Mouse (Mus musculus): ENCODE results near the gene Mtrf1l.

The Mtrf1l gene

GRCm38 (mm10) chr10:5804691-5805156 lies 19.0 kb downstream of the Mtrf1l start:
- peak; percentile 24 to 33 for DNase-seq

- DNase-seq = no peak
Measured at GRCm38 (mm10) chr10:5803739-5804138, 20.0 kb downstream of the Mtrf1l start.

GRCm38 (mm10) chr10:5802866-5803265 lies 20.8 kb downstream of the Mtrf1l start:
- peak in 1 of 2 experiments; percentile 13 for DNase-seq

DNA sequence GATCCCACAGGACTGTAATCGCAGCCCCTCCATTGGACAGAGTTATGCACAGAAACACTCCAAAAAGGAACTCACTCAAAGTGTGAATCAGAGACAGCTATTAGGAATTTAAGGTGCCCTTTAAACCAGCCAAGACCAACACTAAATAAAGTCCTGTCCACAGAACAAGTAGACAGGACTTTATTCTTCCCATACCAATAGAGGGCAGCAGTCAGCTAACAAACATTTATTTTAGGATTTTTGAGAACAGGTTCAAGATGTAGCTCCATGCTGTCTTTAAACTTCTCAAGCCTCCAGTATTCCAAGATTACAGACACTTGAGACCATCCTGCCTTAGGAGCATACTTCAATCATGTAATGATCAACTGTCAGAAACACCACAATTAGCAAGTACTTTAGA lies 23.2 kb downstream of the Mtrf1l start:
- no peak for DNase-seq

DNA sequence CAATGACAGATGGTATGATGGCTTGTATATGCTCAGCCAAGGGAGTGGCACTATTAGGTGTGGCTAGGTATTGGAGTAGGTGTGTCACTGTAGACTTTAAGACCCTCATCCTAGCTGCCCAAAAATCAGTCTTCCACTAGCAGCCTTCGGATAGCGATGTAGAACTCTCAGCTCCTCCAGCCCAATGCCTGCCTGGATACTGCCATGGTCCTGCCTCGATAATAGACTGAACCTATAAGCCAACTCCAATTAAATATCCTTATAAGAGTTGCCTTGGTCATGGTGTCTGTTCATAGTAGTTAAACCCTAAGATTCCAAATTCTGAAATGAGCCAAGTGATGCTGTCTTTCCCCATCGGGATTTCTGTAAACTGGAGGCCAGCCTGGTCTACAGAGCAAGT lies 25.6 kb downstream of the Mtrf1l start:
- DNase-seq = no peak

- peak; percentile 77 for DNase-seq
Measured at GRCm38 (mm10) chr10:5790657-5791056, 33.1 kb downstream of the Mtrf1l start.

GRCm38 (mm10) chr10:5786923-5787322 lies 36.8 kb downstream of the Mtrf1l start:
- peak; percentile 36 to 47 for DNase-seq

Data from kidney, postnatal 4 days (tissue).